Comparison of ENCODE assay signal across 11 mouse cellular contexts in the genomic region with DNA sequence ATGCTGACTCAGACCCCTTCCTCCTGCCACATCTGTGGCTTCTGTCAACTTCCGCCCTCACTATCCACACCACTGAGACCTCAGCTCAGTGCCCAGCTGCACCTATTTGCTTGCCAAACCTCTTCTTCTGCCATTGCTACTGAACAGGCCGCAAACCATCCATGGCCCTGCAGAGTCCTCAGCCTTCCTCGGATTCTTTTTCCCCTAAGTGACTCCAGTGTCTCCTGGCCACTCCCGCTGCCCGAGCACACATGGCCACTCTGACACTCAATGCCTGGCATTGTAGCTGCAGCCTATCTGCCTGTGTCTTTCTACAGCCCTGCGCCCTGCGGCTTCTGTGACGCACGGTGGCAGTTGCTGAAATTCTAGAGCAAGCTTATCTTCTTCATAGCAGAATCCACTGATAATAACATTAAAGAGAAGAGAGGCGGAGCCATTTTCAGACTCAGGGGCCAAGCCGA.
DNase-seq lines count a peak whose midpoint lies in the region; ATAC-seq and TF ChIP-seq lines count a peak whose summit lies in the region.
"Had no signal": no experiment of that assay in that cellular context is flagged by ENCODE, and none has a peak within 500 bp of the region (broad histone marks: within the 10 kb centered on the region; RNA-seq: fewer than 3 reads in every experiment).

No protein-coding gene starts in this region.

- H3K4me1 ChIP-seq in lung, postnatal 0 days (ENCODE audit: insufficient read depth, low read depth, low read length): peaks cover 21% of the 10 kb centered on the region; the same call in 1 of the 2 replicates
- peaks cover 35% of the 10 kb centered on the region for H3K4me1 ChIP-seq in limb, embryonic 10.5 days
- peaks cover 12% of the 10 kb centered on the region for H3K4me1 ChIP-seq in stomach, postnatal 0 days (replicated peaks; ENCODE audit: control insufficient read depth, insufficient read depth)
- peaks cover 32% of the 10 kb centered on the region for H3K4me1 ChIP-seq in kidney, embryonic 16.5 days (ENCODE audit: insufficient read depth, low read length)
- peaks cover 25% of the 10 kb centered on the region for H3K4me1 ChIP-seq in hindbrain, embryonic 10.5 days (replicated peaks)

- no peak for DNase-seq in lung, postnatal 0 days (ENCODE audit: low spot score)
- no peak for DNase-seq in lung, adult 18-20 months
- DNase-seq in heart, adult 18-20 months: peak; percentile 55 to 62
- DNase-seq in limb, embryonic 10.5 days (ENCODE audit: low spot score): peak; percentile 12
- peak; percentile 43 for DNase-seq in stomach, postnatal 0 days (ENCODE audit: low spot score)
- DNase-seq in left cerebral cortex, adult 8-10 months (ENCODE audit: low spot score in 2 of 2): no peak
- DNase-seq in hindbrain, embryonic 10.5 days (ENCODE audit: low spot score): no peak
- DNase-seq: kidney, adult 11 months had no signal

- H3K9me3 ChIP-seq in lung, postnatal 0 days (ENCODE audit: low read length): no peaks in the 10 kb centered on the region
- H3K9me3 ChIP-seq in limb, embryonic 10.5 days (replicated peaks): no peaks in the 10 kb centered on the region
- no peaks in the 10 kb centered on the region for H3K9me3 ChIP-seq in stomach, postnatal 0 days (ENCODE audit: control insufficient read depth, low read length)
- no peaks in the 10 kb centered on the region for H3K9me3 ChIP-seq in kidney, embryonic 16.5 days (ENCODE audit: low read length)
- H3K9me3 ChIP-seq in hindbrain, embryonic 10.5 days: no peaks in the 10 kb centered on the region
- H3K9me3 ChIP-seq: embryonic facial prominence, embryonic 12.5 days; midbrain, embryonic 13.5 days had no signal

- H3K9ac ChIP-seq in lung, postnatal 0 days (replicated peaks; ENCODE audit: low read depth): no peak overlapping the region
- H3K9ac ChIP-seq in stomach, postnatal 0 days (ENCODE audit: low read length): no peak overlapping the region
- H3K9ac ChIP-seq in kidney, embryonic 16.5 days (replicated peaks; ENCODE audit: low read length): no peak overlapping the region
- H3K9ac ChIP-seq: embryonic facial prominence, embryonic 12.5 days; midbrain, embryonic 13.5 days had no signal

- peak overlapping the region; percentile 70 for H3K27ac ChIP-seq in lung, postnatal 0 days (ENCODE audit: low read length)
- no peak overlapping the region for H3K27ac ChIP-seq in limb, embryonic 10.5 days
- 0 out of 2 replicates have a peak overlapping the region, but pooled peaks have one; percentile 13 for H3K27ac ChIP-seq in stomach, postnatal 0 days (replicated peaks)
- H3K27ac ChIP-seq in kidney, embryonic 16.5 days (ENCODE audit: low read length): no peak overlapping the region
- H3K27ac ChIP-seq in hindbrain, embryonic 10.5 days: no peak overlapping the region
- H3K27ac ChIP-seq: embryonic facial prominence, embryonic 12.5 days; midbrain, embryonic 13.5 days had no signal

- H3K4me3 ChIP-seq in lung, postnatal 0 days (ENCODE audit: low read depth, low read length): no peak overlapping the region
- no peak overlapping the region for H3K4me3 ChIP-seq in limb, embryonic 10.5 days
- no peak overlapping the region for H3K4me3 ChIP-seq in stomach, postnatal 0 days (ENCODE audit: low read depth, low read length)
- no peak overlapping the region for H3K4me3 ChIP-seq in kidney, embryonic 16.5 days (ENCODE audit: low read length)
- no peak overlapping the region for H3K4me3 ChIP-seq in hindbrain, embryonic 10.5 days
- H3K4me3 ChIP-seq: embryonic facial prominence, embryonic 12.5 days; midbrain, embryonic 13.5 days had no signal

- 41% methylated on average over 11 of the region's 11 CpGs for WGBS in lung, postnatal 0 days
- WGBS in limb, embryonic 10.5 days: 85% methylated on average over 11 of the region's 11 CpGs
- 69% methylated on average over 11 of the region's 11 CpGs for WGBS in stomach, postnatal 0 days
- 78% methylated on average over 11 of the region's 11 CpGs for WGBS in kidney, embryonic 16.5 days
- WGBS in hindbrain, embryonic 10.5 days: 82% methylated on average over 11 of the region's 11 CpGs

- 0 out of 2 replicates have a peak, but pooled peaks have one; percentile 6 for ATAC-seq in lung, postnatal 0 days
- ATAC-seq in stomach, postnatal 0 days (ENCODE audit: low FRiP score, low TSS enrichment): no peak
- no peak for ATAC-seq in kidney, embryonic 16.5 days (ENCODE audit: low FRiP score, low TSS enrichment)
- ATAC-seq: midbrain, embryonic 13.5 days had no signal

- no peak for TF ChIP-seq CTCF in lung, postnatal 0 days (IDR thresholded peaks at IDR 0.05)
- no peak for TF ChIP-seq CTCF in stomach, postnatal 0 days (IDR thresholded peaks at IDR 0.05; ENCODE audit: low read depth)

- H3K4me2 ChIP-seq in lung, postnatal 0 days (replicated peaks; ENCODE audit: low read depth, low read length): no peak overlapping the region
- no peak overlapping the region for H3K4me2 ChIP-seq in stomach, postnatal 0 days (replicated peaks; ENCODE audit: low read depth)
- no peak overlapping the region for H3K4me2 ChIP-seq in kidney, embryonic 16.5 days (replicated peaks; ENCODE audit: low read depth, low read length)
- H3K4me2 ChIP-seq: embryonic facial prominence, embryonic 12.5 days; midbrain, embryonic 13.5 days had no signal

- no peaks in the 10 kb centered on the region for H3K36me3 ChIP-seq in lung, postnatal 0 days (ENCODE audit: insufficient read depth, low read length)
- no peaks in the 10 kb centered on the region for H3K36me3 ChIP-seq in limb, embryonic 10.5 days
- no peaks in the 10 kb centered on the region for H3K36me3 ChIP-seq in stomach, postnatal 0 days (ENCODE audit: control insufficient read depth, insufficient read depth, low read length)
- no peaks in the 10 kb centered on the region for H3K36me3 ChIP-seq in kidney, embryonic 16.5 days (ENCODE audit: insufficient read depth, low read length)
- no peaks in the 10 kb centered on the region for H3K36me3 ChIP-seq in hindbrain, embryonic 10.5 days
- H3K36me3 ChIP-seq: embryonic facial prominence, embryonic 12.5 days; midbrain, embryonic 13.5 days had no signal

- H3K27me3 ChIP-seq in lung, postnatal 0 days (replicated peaks; ENCODE audit: insufficient read depth, low read length): no peaks in the 10 kb centered on the region
- no peaks in the 10 kb centered on the region for H3K27me3 ChIP-seq in limb, embryonic 10.5 days (ENCODE audit: low read depth, poor library complexity, severe bottlenecking)
- H3K27me3 ChIP-seq in stomach, postnatal 0 days (ENCODE audit: control insufficient read depth, insufficient read depth, low read length): no peaks in the 10 kb centered on the region
- no peaks in the 10 kb centered on the region for H3K27me3 ChIP-seq in kidney, embryonic 16.5 days (ENCODE audit: insufficient read depth, low read length)
- H3K27me3 ChIP-seq in hindbrain, embryonic 10.5 days (ENCODE audit: insufficient read depth, poor library complexity, severe bottlenecking): no peaks in the 10 kb centered on the region
- H3K27me3 ChIP-seq: embryonic facial prominence, embryonic 12.5 days had no signal

- no peak for TF ChIP-seq EP300 in lung, postnatal 0 days (IDR thresholded peaks at IDR 0.05)
- no peak for TF ChIP-seq EP300 in stomach, postnatal 0 days (optimal IDR thresholded peaks at IDR 0.05)

Comparison
In these comparisons a context has a peak if more than half of its experiments do, and no peak if none do; other contexts are left out.
1. DNase-seq: peak in heart, adult 18-20 months (2 of 2), limb, embryonic 10.5 days (single experiment) and stomach, postnatal 0 days (single experiment); none in lung, postnatal 0 days (single experiment), lung, adult 18-20 months (0 of 2), left cerebral cortex, adult 8-10 months (0 of 2) and hindbrain, embryonic 10.5 days (single experiment).
2. H3K27ac ChIP-seq: peak in lung, postnatal 0 days (single experiment) and stomach, postnatal 0 days (single experiment); none in limb, embryonic 10.5 days (single experiment), kidney, embryonic 16.5 days (single experiment) and hindbrain, embryonic 10.5 days (single experiment).